Mouse (Mus musculus): ENCODE data around the gene Ctnnbl1.

Ctnnbl1 gene

DNA sequence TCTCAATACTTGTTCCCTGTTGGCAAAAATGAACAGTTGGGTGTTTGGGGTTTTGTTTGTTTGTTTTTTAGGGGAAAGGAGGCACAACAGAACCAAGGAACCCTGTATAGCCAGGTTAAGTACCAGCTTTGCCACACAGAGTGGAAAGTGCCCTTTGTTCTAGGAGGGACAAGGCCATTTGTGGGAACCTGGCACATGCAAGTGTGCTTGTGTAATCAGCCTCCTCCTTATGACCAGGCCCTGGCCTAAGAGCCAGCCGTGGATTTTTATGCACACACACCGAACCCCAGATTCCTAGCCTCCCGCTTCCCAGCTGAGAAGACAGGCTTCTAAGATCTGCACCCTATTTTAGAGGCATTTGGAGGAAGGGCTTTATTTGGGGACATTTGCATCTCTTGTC lies 140.2 kb downstream of the Ctnnbl1 start:
- DNase-seq (ENCODE audit: low spot score) = no peak

- DNase-seq (ENCODE audit: low spot score) = no peak
Measured at GRCm38 (mm10) chr2:157877967-157878366, 140.8 kb downstream of the Ctnnbl1 start.

- no peak for DNase-seq (ENCODE audit: low spot score)
Measured at GRCm38 (mm10) chr2:157881939-157882338, 144.7 kb downstream of the Ctnnbl1 start.

- DNase-seq (ENCODE audit: low spot score) = no peak
Measured at GRCm38 (mm10) chr2:157887275-157888025, 150.2 kb downstream of the Ctnnbl1 start.

- no peak for DNase-seq (ENCODE audit: low spot score)
Measured at GRCm38 (mm10) chr2:157891166-157891565, 154.0 kb downstream of the Ctnnbl1 start.

- no peak for DNase-seq (ENCODE audit: low spot score)
Measured at GRCm38 (mm10) chr2:157897131-157897530, 159.9 kb downstream of the Ctnnbl1 start.

DNA sequence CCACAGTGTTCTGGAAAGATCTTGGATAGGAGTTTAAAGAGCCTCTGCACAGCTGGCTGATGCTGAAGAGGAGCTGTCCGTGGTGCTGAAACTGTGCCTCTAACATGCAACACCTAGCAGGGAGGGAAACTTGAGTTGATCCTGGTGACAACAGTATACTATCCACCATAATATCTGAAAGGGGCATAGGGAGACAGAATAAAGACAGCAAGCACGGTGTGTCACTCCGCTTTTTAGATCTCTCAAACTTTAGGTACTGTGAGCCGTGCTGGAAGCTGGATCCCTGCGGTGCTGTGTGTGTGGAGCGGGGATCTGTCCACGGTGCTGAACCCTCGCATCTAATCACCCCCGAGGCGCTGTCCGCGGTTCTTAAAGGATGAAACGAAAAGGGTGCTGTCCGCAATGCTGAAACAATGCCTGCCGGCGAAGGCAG lies 176.0 kb downstream of the Ctnnbl1 start:
- peak; percentile 86 for DNase-seq (ENCODE audit: low spot score)

DNA sequence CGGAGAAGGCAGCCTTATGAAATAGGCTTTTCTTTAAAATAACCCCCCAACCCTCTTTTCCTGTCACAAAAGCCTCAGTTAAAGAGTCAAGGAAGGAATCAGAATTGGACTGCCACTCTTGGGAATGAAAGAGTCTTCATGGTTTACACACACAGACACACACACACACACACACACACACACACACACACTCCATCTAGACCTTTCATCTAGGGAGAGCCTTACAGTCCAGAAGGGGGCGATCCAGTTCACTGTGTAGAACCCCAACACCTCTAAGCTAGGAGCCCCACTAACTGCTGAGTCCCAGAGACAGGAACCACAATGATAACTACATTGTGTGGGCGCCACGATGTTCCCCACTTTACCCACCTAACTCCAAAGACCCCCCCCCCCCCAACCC lies 176.5 kb downstream of the Ctnnbl1 start:
- no peak for DNase-seq (ENCODE audit: low spot score)

DNA sequence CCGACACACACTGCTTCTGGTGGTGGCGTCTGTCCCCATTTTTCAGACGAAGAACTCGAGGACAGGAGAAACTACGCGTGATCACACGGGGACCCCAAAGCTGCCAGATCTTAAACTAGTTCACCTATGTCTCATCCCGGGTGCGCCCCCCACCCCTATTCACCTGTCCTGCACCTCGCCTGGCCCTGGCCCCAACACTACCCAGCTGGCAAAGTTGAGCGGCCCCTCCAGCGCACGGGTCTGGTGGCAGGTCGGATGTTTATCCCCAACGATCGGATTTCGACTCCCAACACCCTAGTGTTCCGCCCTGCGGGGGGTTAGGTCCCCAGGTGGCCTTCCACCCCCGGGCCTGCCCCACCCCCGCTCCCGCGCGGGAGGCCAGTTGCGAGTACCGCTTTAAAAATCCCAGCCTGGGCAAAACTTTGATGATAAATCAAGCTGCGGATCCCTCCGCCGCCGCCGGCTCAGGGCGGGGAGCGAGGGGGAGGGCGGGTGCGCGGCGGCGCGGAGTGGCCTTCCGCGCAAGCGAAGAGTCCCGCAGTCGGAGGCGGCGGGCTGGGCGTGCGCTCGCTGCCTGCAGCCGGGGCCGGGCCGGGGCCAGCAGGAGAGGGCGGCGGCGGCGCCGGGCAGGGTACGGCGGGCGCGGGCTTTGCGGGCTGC lies 177.0 kb downstream of the Ctnnbl1 start, which contains the start of gene Vstm2l:
TSS of gene Vstm2l (plus strand) at position 549 of the 660 bp plus-strand sequence.
- no peak for DNase-seq (ENCODE audit: low spot score)

DNA sequence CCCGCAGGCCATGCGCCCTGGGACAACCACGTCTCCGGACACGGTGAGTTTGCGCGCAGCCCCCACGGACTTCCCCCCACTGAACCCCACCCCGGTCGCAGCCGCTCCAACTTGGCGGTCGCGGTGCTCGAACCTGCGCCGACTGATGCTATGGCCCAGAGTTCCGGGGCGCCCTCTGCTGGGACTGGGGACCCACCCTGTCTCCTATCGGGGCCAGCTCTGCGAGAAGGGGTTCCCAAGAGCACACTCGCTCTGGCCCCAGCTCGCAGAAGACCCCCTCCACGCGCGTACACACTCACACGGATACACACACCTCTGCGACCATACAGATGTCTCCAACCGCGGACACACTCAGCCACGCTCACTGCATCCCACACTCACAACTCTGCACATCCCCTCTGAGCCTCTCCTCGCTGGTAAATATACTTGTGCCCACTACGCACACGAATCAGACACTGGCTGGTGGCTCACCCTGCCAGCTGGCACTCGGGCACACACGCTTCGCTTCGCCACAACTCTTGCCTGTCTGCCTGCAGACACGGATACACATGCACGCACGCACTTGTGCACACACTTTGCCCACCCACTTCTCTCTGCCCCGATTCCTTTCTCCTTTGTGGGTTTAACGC lies 177.8 kb downstream of the Ctnnbl1 start:
- DNase-seq (ENCODE audit: low spot score) = no peak

GRCm38 (mm10) chr2:157918529-157918928 lies 181.3 kb downstream of the Ctnnbl1 start:
- no peak for DNase-seq (ENCODE audit: low spot score)

DNA sequence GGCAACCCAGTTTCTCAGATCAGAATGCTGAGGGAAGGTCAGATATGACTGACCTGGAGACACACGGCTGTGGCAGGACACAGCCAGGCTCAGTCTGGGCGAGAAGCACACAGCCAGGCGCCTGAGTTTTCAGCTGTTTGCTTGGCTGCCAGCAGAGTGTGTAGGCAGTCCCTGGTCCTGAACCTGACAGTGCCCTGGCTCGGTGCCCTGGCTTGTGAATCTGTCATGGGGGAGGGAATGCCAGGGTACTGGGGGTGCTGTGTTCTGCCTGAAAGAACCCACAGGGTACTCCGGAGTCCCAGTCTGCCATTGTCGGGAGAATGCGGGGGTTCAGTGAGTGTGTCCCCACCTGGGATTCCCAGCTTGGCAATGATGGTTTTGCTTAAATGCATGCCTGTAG lies 184.3 kb downstream of the Ctnnbl1 start:
- no peak for DNase-seq (ENCODE audit: low spot score)

GRCm38 (mm10) chr2:157923406-157923805 lies 186.2 kb downstream of the Ctnnbl1 start:
- DNase-seq (ENCODE audit: low spot score) = no peak

DNA sequence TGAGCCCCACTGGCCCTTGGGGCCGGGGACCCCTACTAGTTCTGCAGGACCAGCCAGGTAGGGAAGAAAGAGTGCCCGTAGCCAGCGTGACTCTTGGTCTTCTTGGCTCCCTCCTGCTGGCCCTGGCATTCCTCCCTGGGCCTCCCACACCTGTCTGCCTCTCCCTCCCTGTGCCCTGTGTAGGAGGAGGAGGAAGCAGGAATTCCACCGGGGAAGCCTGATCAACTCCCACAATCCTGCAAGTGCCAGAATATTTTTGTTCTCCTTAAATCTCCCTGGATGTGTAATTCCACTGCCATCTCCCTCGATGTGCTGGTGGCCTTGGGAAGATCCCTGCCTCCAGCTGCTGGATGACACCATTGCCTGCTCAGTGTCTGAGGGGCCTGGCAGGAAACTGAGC lies 187.3 kb downstream of the Ctnnbl1 start:
- DNase-seq (ENCODE audit: low spot score) = no peak

DNA sequence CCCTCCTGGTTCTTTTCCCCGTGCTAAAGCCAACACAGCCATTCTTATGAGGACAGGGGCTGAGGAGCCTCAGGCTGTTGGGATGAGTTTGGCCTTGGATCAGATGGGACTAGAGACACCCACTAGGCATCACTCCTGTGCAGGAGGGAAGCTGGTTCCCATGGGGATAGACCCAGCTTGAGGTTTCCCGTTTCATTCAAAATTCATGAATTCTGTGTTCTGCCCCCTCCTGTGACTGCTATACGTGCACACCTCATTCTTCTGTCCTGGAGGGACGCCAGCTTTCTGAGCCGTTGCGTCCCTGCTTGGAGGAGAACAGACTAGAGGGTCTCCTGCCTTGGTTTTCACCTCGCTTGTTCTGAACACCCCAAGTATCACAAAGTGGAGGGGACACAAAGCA lies 189.3 kb downstream of the Ctnnbl1 start:
- DNase-seq (ENCODE audit: low spot score) = no peak

- no peak for DNase-seq (ENCODE audit: low spot score)
Measured at GRCm38 (mm10) chr2:157926927-157927326, 189.7 kb downstream of the Ctnnbl1 start.

DNA sequence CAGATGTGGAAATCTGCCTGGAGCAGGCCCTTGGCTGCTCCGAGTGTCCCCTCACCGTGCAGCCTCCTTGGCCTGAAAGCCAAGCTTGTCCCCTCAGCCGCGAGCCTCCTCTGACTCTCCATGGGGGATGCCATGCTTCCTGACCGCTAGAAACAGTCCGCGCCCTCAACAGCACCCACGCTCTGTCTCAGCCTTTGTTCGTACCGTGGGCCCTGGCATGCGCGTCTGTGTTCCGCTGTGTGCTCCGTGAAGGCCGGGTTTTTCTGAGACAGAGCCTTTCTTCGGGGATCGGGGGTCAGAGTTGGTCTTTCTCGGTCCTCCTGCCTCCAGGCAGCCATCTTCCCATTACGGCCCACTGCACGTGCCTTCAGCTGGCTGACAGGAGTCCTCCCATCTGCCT lies 190.2 kb downstream of the Ctnnbl1 start:
- DNase-seq (ENCODE audit: low spot score) = no peak

- DNase-seq (ENCODE audit: low spot score) = no peak
Measured at GRCm38 (mm10) chr2:157927815-157928214, 190.6 kb downstream of the Ctnnbl1 start.

- DNase-seq (ENCODE audit: low spot score) = no peak
Measured at GRCm38 (mm10) chr2:157932655-157933054, 195.5 kb downstream of the Ctnnbl1 start.

DNA sequence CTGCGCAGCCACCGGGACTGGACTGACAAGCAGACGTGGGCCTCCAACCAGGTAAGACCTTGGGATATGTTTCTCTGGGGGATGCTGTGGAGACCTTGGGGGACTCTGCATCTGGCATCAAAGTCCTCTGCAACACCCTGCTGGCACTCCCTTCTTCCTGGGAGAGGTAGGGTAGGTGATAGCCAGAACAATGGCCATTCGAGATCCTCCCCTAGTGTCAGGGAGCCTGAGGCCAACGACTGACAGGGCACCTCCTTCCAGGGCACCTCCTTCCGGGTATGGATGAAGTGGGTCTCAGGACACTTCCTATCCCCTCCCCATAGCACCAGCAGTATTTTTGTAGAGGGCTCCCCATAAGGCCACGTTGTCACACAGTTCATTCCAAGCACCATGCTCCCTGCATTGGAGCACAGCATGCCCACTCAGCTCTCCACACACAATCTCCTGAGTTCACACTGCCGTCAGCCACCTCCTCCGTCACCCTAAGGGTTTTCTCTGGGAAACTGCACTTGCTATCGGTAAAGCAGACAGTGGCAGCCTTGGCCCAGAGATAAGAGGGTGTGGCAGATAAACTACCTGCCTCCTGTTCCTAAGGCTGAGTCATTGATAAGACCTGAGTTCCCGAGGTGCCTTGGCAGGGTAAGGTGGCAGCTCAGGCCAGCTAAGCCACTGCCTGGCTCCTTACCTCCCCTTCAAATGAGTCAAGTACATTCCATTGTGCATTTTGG lies 198.4 kb downstream of the Ctnnbl1 start:
- DNase-seq (ENCODE audit: low spot score) = no peak

- no peak for DNase-seq (ENCODE audit: low spot score)
Measured at GRCm38 (mm10) chr2:157936676-157937075, 199.5 kb downstream of the Ctnnbl1 start.

- DNase-seq (ENCODE audit: low spot score) = no peak
Measured at GRCm38 (mm10) chr2:157940586-157941185, 203.5 kb downstream of the Ctnnbl1 start.
